Comparison of ENCODE assay signal across 12 mouse cellular contexts in the genomic region with DNA sequence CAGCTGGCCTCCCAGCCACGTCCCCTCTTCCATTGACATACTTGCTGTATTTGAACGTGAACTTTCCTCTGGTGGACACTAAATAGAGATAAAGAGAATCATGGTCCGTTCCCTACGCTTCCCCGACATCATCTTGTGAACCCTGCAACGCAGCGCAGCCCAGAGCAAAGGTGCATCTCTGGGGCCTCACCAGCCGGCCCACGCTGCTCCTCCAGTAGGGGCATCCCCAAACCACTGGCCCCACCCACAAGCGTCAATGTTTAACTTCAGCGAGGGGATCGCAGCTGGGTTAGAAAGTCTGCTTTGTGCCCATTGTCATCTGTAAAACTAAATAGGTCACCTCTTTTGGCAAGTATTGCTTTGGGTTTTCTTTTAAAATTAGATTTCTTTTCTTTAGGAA.
DNase-seq lines count a peak whose midpoint lies in the region; ATAC-seq and TF ChIP-seq lines count a peak whose summit lies in the region.
"Had no signal": no experiment of that assay in that cellular context is flagged by ENCODE, and none has a peak within 500 bp of the region (broad histone marks: within the 10 kb centered on the region; RNA-seq: fewer than 3 reads in every experiment).

No protein-coding gene starts in this region.

- no peak overlapping the region for H3K27ac ChIP-seq in intestine, embryonic 15.5 days
- H3K27ac ChIP-seq in liver, adult 2 months (replicated peaks; ENCODE audit: insufficient read depth, low read depth, low read length), result peak overlapping the region; percentile 36
- H3K27ac ChIP-seq: midbrain, embryonic 15.5 days; neural tube, embryonic 12.5 days had no signal

- H3K4me1 ChIP-seq in intestine, embryonic 15.5 days (replicated peaks), result no peaks in the 10 kb centered on the region; the same call in 1 of the 2 replicates
- peaks cover 12% of the 10 kb centered on the region for H3K4me1 ChIP-seq in liver, adult 2 months (ENCODE audit: control insufficient read depth, insufficient read depth, low read length)

- no peaks in the 10 kb centered on the region for H3K27me3 ChIP-seq in intestine, embryonic 15.5 days (replicated peaks)
- no peaks in the 10 kb centered on the region for H3K27me3 ChIP-seq in liver, adult 2 months (ENCODE audit: control insufficient read depth, insufficient read depth, low read length)
- H3K27me3 ChIP-seq: midbrain, embryonic 15.5 days; neural tube, embryonic 12.5 days had no signal

- H3K9me3 ChIP-seq in intestine, embryonic 15.5 days, result no peaks in the 10 kb centered on the region
- H3K9me3 ChIP-seq: midbrain, embryonic 15.5 days; neural tube, embryonic 12.5 days had no signal

- no peak overlapping the region for H3K4me3 ChIP-seq in intestine, embryonic 15.5 days (replicated peaks)
- H3K4me3 ChIP-seq in liver, adult 2 months (ENCODE audit: insufficient read depth, low read depth, low read length), result no peak overlapping the region
- H3K4me3 ChIP-seq: midbrain, embryonic 15.5 days; neural tube, embryonic 12.5 days had no signal

- H3K36me3 ChIP-seq in intestine, embryonic 15.5 days, result peaks cover 9% of the 10 kb centered on the region
- no peaks in the 10 kb centered on the region for H3K36me3 ChIP-seq in liver, adult 2 months (ENCODE audit: control insufficient read depth, insufficient read depth, low read length)

- TF ChIP-seq POLR2A in liver, adult 2 months (IDR thresholded peaks at IDR 0.05; ENCODE audit: extremely low read depth, insufficient read depth, low read length), result no peak

- no peaks in the 10 kb centered on the region for H3K79me2 ChIP-seq in liver, adult 2 months (ENCODE audit: control insufficient read depth, insufficient read depth, low read length)

- peak; percentile 22 for DNase-seq in R1 (ENCODE audit: low read depth, low spot score)
- DNase-seq in liver, adult 2 months (ENCODE audit: extremely low read depth, low read depth, low spot score), result peak; percentile 77
- DNase-seq in thymus, postnatal 25 days, result peak; percentile 39
- DNase-seq in layer of hippocampus, adult 11-12 months (ENCODE audit: low spot score), result no peak
- no peak for DNase-seq in lung, postnatal 4 days
- DNase-seq: adrenal gland, postnatal 10 days; cerebellum, postnatal 36 days; lung, adult 2 months had no signal

- TF ChIP-seq CTCF in liver, adult 2 months (IDR thresholded peaks at IDR 0.05; ENCODE audit: low read depth, low read length), result no peak

- H3K4me2 ChIP-seq in intestine, embryonic 15.5 days (replicated peaks), result no peak overlapping the region
- H3K4me2 ChIP-seq: midbrain, embryonic 15.5 days; neural tube, embryonic 12.5 days had no signal

- ATAC-seq in intestine, embryonic 15.5 days, result peak; percentile 39; the same call in 1 of the 2 replicates
- no peak for ATAC-seq in megakaryocyte progenitor cell, adult 5-6 weeks (replicated peaks; ENCODE audit: poor library complexity)
- ATAC-seq: midbrain, embryonic 15.5 days had no signal

- no peak overlapping the region for H3K9ac ChIP-seq in intestine, embryonic 15.5 days
- H3K9ac ChIP-seq in liver, adult 2 months (ENCODE audit: low read depth, low read length), result no peak overlapping the region
- H3K9ac ChIP-seq: midbrain, embryonic 15.5 days; neural tube, embryonic 12.5 days had no signal

- WGBS in intestine, embryonic 15.5 days, result 69% methylated on average over 12 of the region's 12 CpGs
- 24% methylated on average over 12 of the region's 12 CpGs for WGBS in liver, adult 2 months

Comparison
In these comparisons a context has a peak if more than half of its experiments do, and no peak if none do; other contexts are left out.
1. DNase-seq: peak in R1 (single experiment), liver, adult 2 months (single experiment) and thymus, postnatal 25 days (single experiment); none in layer of hippocampus, adult 11-12 months (single experiment) and lung, postnatal 4 days (0 of 2).